Mouse (Mus musculus): Measurements from ENCODE around the gene Slc25a26.
"Not testable (repeated sequence)": the region's sequence is repeated elsewhere in the genome, so short reads cannot be mapped to it uniquely, and the experiment has no call there.

The Slc25a26 gene

GRCm38 (mm10) chr6:94550851-94551250 lies 50.7 kb downstream of the Slc25a26 start:
- no peak for DNase-seq (ENCODE audit: low read depth, low spot score)

DNA sequence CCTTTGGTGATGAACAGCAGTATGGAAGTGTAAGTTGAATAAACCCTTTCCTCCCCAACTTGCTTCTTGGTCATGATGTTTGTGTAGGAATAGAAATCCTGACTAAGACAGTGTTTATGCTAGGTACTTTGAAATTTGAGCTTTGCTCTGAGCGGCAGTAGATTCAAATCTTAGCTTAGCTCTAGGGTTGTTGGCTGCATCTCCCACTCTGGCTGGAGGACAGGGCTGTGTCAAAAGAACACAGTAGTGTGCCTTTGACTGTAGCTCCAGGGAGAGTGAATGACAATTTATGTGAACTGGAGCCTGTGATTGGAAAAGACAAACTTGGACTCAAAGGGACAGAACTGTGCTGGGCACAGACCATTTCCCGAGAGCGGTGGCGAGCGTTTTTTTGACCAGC lies 53.0 kb downstream of the Slc25a26 start:
- DNase-seq (ENCODE audit: low read depth, low spot score) = no peak

DNA sequence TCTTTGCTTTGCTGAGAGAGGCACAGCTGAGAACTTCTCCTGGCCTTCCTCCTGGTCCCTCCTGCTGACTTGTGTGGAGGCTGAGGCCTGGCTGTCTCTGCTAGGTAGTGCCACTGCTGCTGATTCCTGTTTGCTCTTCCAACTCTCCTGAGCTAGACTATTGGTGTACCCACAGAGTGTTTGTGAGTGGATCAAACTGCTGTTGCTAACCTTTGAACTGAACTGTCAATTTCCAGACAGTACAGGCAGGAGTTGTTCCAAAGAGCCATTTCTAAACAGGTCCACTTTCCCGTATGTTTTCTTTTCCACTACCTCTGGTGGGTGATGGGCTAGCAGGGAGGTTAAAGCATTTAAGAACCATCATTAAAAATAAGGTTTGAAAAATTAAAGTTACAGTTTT lies 58.5 kb downstream of the Slc25a26 start:
- not testable (repeated sequence) for DNase-seq (ENCODE audit: low read depth, low spot score)

DNA sequence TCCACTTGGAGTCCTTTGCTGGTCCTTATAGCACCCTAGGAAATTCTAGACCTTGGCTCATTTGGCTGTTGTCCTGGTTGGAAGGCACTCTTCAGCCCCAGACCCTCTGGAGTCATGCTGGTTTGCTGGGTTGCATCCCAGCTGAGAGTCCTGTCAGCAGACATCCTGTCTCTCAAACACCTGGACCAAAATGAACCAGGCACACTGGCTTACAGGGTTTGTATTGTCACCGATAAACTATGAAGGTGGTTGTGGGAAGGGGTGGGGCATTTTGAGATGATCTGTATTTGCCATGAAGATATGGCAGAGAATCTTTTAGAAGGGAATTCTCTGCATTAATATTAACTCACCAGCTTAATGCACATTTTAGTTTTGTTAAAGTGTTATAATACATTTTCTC lies 60.8 kb downstream of the Slc25a26 start:
- DNase-seq (ENCODE audit: low read depth, low spot score) = no peak

- no peak for DNase-seq (ENCODE audit: low read depth, low spot score)
Observed at GRCm38 (mm10) chr6:94561346-94561745, 61.2 kb downstream of the Slc25a26 start.

- DNase-seq (ENCODE audit: low read depth, low spot score) = no peak
Observed at GRCm38 (mm10) chr6:94563203-94563940, 63.2 kb downstream of the Slc25a26 start.

DNA sequence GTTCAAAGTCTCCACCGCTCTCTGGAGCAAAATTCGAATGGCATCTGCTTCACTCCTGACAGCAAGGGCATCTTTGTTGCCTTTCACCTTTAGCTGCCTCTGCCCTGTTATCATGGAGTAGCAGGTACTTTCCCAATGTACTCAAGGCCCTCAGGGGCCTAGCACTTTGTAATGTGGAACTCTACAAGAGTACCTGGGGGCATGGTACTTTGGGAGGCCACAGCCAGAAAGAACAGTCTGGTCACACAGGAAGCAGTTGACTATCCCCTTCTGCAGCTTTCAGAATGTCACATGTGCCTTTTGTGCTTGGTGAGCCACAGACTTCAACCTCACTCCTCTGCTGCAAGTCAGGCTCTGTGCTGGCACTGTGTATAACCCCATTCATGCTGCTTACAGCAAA lies 65.6 kb downstream of the Slc25a26 start:
- no peak for DNase-seq (ENCODE audit: low read depth, low spot score)

DNA sequence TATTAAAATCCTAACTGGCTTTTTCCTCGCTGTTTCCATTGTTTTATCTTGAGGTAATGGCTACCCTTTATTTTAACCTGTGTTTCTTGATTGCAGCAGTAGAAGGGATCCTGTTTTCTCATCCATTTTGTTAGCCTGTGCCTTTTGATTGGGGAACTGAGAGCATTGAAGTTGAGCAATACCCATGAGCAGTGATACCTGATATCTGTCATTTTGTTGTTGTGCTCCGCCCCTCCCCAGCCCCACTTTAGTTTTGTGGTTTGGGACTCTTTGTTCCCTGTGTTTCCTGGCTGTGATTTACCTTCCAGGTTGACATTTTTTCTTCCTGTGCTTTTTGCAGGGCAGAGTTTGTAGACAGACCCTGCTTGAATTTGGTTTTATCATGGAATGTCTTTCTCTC lies 67.9 kb downstream of the Slc25a26 start:
- DNase-seq (ENCODE audit: low read depth, low spot score) = no peak

GRCm38 (mm10) chr6:94575526-94576166 lies 75.5 kb downstream of the Slc25a26 start:
- DNase-seq (ENCODE audit: low read depth, low spot score) = no peak

DNA sequence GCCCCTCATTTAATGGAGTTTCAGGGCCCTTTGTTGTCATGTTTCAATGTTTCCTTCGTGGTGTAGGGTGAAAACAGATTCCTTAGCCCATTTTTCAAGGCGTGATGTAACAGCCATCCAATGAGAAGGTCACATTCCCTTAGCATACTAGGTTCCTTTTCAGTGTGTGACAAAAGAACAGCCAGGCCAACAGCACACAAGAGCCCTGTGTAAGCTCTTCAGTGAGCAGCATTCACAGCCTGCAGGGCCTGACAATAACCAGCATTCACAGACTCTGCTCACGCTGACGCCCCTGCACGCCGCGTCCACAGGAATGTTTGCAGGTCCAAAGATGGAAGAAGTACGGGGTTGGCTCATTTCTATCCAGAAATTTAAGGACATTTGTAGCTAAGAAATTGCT lies 77.9 kb downstream of the Slc25a26 start:
- DNase-seq (ENCODE audit: low read depth, low spot score) = no peak

- no peak for DNase-seq (ENCODE audit: low read depth, low spot score)
Observed at GRCm38 (mm10) chr6:94582055-94582454, 81.9 kb downstream of the Slc25a26 start.

- DNase-seq (ENCODE audit: low read depth, low spot score) = no peak
Observed at GRCm38 (mm10) chr6:94584147-94584695, 84.1 kb downstream of the Slc25a26 start.

DNA sequence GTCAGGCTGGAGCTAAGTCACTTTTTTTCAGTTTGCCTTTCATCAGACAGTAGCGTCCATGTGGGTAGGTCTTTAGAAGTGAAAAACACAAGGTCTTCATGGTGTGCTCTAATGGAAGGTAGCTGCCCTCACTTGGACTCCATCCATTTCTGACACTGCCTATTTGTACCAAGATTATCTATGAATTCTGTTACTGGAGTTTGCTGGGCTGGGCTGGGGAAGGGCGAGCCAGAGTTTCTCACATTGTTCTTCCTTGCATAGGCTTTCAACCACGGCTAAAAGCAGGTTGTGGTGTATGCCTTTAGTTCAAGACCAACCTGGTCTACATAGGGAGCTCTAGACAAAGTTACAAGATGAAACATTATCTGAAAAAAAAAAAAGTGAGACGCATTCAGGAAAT lies 84.8 kb downstream of the Slc25a26 start:
- no peak for DNase-seq (ENCODE audit: low read depth, low spot score)

- no peak for DNase-seq (ENCODE audit: low read depth, low spot score)
Observed at GRCm38 (mm10) chr6:94588365-94588764, 88.2 kb downstream of the Slc25a26 start.

- DNase-seq (ENCODE audit: low read depth, low spot score) = no peak
Observed at GRCm38 (mm10) chr6:94592243-94592642, 92.1 kb downstream of the Slc25a26 start.

DNA sequence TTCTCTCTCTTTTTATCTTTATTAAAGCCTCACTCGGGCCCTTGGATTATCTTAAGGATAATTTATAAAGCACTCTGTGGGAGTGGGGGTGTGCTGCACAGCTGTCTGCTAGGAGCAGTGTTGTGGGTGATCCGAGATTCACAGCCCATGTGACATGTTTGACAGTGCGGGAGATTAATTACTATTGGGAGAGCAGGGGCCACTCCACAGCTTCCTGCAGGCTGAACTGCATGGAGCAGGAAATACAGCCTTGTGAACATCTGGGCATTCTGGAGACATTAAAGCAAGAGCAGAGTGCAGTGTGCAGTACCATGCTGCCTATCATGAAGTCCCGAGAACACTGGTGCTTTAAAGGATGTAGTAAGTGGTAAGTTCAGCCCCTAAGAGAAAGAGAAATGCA lies 92.6 kb downstream of the Slc25a26 start:
- DNase-seq (ENCODE audit: low read depth, low spot score) = no peak

DNA sequence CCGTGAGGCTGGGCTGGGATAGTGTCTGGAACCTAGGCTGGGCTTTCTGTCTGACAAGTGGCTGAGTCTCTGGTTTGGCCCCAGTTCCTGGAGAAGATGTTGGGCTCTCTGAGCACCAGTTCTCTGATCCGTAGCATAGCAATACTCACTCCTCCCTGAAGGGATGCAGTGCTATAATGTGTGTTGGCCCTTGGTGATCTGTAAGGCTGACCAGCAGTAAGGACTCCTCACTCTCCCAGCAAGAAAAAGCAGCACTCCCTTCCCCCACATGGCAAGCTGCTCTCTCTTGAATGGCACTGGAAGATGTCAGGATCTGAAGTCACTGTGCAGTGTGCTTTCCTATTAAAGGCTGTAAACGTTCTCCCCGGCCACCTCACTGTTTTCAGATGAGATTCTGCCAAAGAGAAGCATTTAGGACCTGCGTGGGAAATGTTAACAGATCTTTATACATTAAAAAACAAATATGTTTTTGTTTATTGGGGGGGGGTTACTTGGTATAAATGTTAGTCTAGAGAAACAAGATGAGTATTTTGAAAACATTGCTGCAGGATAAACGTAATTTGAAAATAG lies 94.0 kb downstream of the Slc25a26 start:
- DNase-seq (ENCODE audit: low read depth, low spot score) = no peak

DNA sequence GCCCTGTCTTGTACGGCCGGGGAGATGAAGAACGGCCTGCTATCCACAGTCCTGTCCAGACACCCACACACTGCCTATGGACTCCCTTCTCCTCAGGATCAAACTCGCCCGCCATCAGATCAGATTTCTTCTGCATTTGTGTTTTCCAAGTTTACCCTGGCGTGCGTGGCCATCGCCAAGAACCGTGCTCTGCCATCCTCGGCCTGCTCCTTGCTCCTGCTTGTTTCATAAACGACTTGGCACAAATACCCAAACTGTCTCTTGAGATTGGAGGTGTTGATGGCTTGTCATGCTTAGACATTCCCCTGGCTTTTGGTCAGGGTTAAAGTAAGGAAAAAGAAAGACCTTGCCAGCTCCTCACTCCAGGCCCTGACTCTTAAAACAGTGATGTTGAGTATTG lies 94.6 kb downstream of the Slc25a26 start:
- DNase-seq (ENCODE audit: low read depth, low spot score) = no peak

DNA sequence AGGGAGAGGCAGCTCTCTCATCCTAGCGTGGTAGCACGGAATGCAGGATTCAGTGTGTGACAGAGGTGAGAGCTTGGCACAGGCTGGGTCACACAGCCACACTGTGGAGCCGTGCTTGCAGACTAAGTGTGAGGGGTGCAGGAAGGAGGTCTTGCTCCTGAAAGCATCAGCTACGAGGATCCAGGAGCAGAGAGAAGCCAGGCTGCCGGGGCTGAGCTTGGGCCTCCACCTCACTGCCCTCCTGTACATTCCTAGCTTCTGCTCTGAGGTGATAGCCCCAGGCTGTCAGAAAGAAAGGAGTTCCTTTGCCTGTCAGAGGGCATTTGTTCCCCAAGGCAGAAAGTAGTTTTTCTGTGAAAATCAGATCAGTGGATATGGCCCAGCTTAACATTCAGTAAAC lies 95.1 kb downstream of the Slc25a26 start:
- no peak for DNase-seq (ENCODE audit: low read depth, low spot score)

DNA sequence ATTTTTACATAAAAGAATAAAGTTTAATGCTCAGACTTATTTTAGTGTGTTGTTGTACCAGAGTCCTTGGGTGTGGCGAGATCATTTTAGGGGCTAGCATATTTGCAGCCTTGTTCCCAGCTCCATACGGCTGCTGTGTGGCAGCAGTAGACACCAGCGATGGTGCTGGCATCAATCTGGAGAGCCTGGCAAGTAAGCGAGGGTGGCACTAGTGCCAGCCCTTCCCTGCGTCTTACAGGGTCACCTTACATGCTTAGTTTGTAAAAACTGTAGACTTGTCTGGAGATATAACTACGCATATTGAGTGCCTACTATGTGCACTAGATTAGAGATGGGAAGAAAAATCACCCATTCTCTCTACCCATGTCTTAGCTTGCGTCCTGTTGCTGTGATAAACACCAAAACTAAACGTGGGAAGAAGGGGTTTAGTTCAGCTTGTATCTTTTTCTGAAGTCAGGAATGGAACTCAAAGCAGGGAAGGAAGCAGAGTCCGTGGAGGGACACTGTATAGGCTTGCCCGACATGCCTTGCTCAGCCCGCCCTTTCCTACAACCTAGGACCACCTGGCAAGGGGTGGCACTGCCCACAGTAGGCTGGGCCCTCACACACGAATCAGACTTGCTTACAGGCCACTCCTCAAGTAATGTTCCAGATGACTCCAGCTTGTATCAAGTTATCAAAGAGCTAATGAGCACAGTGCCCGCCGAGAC lies 96.1 kb downstream of the Slc25a26 start:
- DNase-seq (ENCODE audit: low read depth, low spot score) = no peak

DNA sequence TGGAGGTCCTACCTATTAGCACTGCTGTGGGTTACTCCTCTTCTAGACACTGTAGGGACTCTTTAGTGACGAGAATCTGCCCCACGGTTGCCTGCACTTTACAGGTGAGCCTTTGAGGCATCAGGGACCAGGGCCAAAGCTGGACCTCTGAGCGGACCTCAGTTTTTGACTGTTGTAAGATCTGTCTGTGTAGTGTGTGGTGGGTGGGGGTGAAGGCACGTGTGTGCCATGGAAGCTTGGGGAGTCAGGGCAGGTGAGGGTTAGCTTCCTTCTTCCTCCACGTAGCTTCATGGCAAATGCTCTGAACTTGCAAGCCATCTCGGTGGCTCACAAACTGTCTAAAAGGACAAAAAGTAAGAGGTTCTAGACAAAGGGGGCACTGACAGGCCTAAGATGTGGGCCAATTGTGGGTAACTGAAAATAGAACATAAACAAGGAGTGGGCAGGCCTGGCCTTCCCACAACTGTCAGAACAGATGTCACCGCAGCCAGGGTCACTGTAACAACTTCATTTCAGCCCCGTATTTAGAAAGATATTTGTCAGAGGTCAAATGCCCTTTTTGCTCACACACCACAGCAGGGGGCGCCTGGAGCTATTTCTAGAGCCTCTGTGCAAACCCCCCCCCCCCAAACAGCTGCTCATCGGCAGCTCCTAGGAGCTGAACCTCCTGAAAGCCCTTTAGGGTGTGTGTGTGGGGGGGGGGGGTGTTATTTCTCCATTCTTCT lies 96.8 kb downstream of the Slc25a26 start:
- no peak for DNase-seq (ENCODE audit: low read depth, low spot score)

DNA sequence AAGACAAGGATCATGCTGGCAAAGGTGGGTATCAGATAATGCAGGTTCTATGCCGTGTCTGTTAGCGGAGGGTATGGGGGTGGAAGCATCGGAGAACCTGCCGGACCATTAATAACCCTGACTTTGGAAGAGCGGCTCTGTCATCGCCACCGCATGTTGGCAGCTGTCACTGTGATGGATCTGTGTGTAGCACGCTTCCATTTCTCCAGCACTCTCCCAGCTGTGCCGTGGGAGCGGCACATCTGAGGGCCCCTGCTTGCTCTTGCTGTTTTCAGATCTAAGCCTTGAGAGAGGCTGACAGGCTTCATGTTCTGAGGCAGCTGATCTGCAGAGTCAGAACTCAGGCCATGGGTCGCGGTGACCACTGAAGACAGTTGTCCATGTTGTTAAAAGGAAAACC lies 98.3 kb downstream of the Slc25a26 start:
- no peak for DNase-seq (ENCODE audit: low read depth, low spot score)

Measured in retina, adult 2 months (tissue).